29 mouse cellular contexts compared by ENCODE assay signal in genomic region chr15:25494687-25495299, GRCm38 (mm10).
DNase-seq lines count a peak whose midpoint lies in the region; ATAC-seq and TF ChIP-seq lines count a peak whose summit lies in the region.
"Had no signal": no experiment of that assay in that cellular context is flagged by ENCODE, and none has a peak within 500 bp of the region (broad histone marks: within the 10 kb centered on the region; RNA-seq: fewer than 3 reads in every experiment).

No protein-coding gene starts in this region.

- no peak overlapping the region for H3K27ac ChIP-seq in kidney, embryonic 15.5 days
- H3K27ac ChIP-seq in kidney, embryonic 16.5 days (ENCODE audit: low read length), result no peak overlapping the region
- peak overlapping the region; percentile 57; the same call in 1 of the 2 replicates for H3K27ac ChIP-seq in limb, embryonic 10.5 days
- no peak overlapping the region for H3K27ac ChIP-seq in layer of hippocampus, adult 2 months
- H3K27ac ChIP-seq: embryonic facial prominence, embryonic 15.5 days; forebrain, embryonic 10.5 days; hindbrain, embryonic 10.5 days; hindbrain, postnatal 0 days; limb, embryonic 13.5 days; liver, embryonic 12.5 days; neural tube, embryonic 15.5 days had no signal

- H3K9ac ChIP-seq in kidney, embryonic 15.5 days, result no peak overlapping the region
- no peak overlapping the region for H3K9ac ChIP-seq in kidney, embryonic 16.5 days (replicated peaks; ENCODE audit: low read length)
- H3K9ac ChIP-seq: embryonic facial prominence, embryonic 15.5 days; heart, embryonic 12.5 days; limb, embryonic 13.5 days; liver, embryonic 12.5 days; neural tube, embryonic 15.5 days had no signal

- no peak for TF ChIP-seq CTCF in layer of hippocampus, adult 2 months (conservative IDR thresholded peaks at IDR 0.05)

- H3K4me1 ChIP-seq in kidney, embryonic 15.5 days, result peaks cover 28% of the 10 kb centered on the region
- H3K4me1 ChIP-seq in kidney, embryonic 16.5 days (ENCODE audit: insufficient read depth, low read length), result peaks cover 18% of the 10 kb centered on the region
- H3K4me1 ChIP-seq in limb, embryonic 10.5 days, result peaks cover 46% of the 10 kb centered on the region
- H3K4me1 ChIP-seq: embryonic facial prominence, embryonic 15.5 days had no signal

- WGBS in kidney, embryonic 15.5 days, result 63% methylated on average over 8 of the region's 8 CpGs
- 61% methylated on average over 8 of the region's 8 CpGs for WGBS in kidney, embryonic 16.5 days
- 38% methylated on average over 8 of the region's 8 CpGs for WGBS in limb, embryonic 10.5 days

- DNase-seq in 3T3-L1 (ENCODE audit: low read depth, low spot score), result peak; percentile 91
- peak; percentile 74 for DNase-seq in embryo, embryonic 10 days (ENCODE audit: low spot score)
- no peak for DNase-seq in limb, embryonic 10.5 days (ENCODE audit: low spot score)
- no peak for DNase-seq in layer of hippocampus, adult 2 months (ENCODE audit: low spot score in 2 of 2)
- no peak for DNase-seq in right cerebral cortex, postnatal 14 days
- DNase-seq: B cell, adult 2 months; cerebellum, adult 18-20 months; cerebellum, postnatal 14 days; gastrocnemius, postnatal 14 days; heart, adult 11 months; heart, postnatal 10 days; kidney, postnatal 10 days; layer of hippocampus, postnatal 36 days; lung, adult 18-20 months; lung, postnatal 4 days had no signal

- no peak overlapping the region for H3K4me2 ChIP-seq in kidney, embryonic 15.5 days
- H3K4me2 ChIP-seq in kidney, embryonic 16.5 days (replicated peaks; ENCODE audit: low read depth, low read length), result no peak overlapping the region
- H3K4me2 ChIP-seq: embryonic facial prominence, embryonic 15.5 days; heart, embryonic 12.5 days; limb, embryonic 13.5 days; liver, embryonic 12.5 days; midbrain, embryonic 11.5 days; neural tube, embryonic 15.5 days had no signal

- no peaks in the 10 kb centered on the region for H3K27me3 ChIP-seq in kidney, embryonic 15.5 days
- no peaks in the 10 kb centered on the region for H3K27me3 ChIP-seq in kidney, embryonic 16.5 days (ENCODE audit: insufficient read depth, low read length)
- no peaks in the 10 kb centered on the region for H3K27me3 ChIP-seq in limb, embryonic 10.5 days (ENCODE audit: low read depth, poor library complexity, severe bottlenecking)
- H3K27me3 ChIP-seq: embryonic facial prominence, embryonic 15.5 days; limb, embryonic 13.5 days; liver, embryonic 12.5 days; neural tube, embryonic 15.5 days had no signal

- no peaks in the 10 kb centered on the region for H3K9me3 ChIP-seq in kidney, embryonic 15.5 days (replicated peaks)
- no peaks in the 10 kb centered on the region for H3K9me3 ChIP-seq in kidney, embryonic 16.5 days (ENCODE audit: low read length)
- no peaks in the 10 kb centered on the region for H3K9me3 ChIP-seq in limb, embryonic 10.5 days (replicated peaks)
- H3K9me3 ChIP-seq: embryonic facial prominence, embryonic 15.5 days; forebrain, embryonic 10.5 days; heart, embryonic 12.5 days; hindbrain, embryonic 10.5 days; limb, embryonic 13.5 days; liver, embryonic 12.5 days; neural tube, embryonic 15.5 days had no signal

- H3K36me3 ChIP-seq in kidney, embryonic 15.5 days, result no peaks in the 10 kb centered on the region
- H3K36me3 ChIP-seq in kidney, embryonic 16.5 days (ENCODE audit: insufficient read depth, low read length), result no peaks in the 10 kb centered on the region
- no peaks in the 10 kb centered on the region for H3K36me3 ChIP-seq in limb, embryonic 10.5 days
- H3K36me3 ChIP-seq: embryonic facial prominence, embryonic 15.5 days; forebrain, embryonic 10.5 days; heart, embryonic 12.5 days; hindbrain, embryonic 10.5 days; limb, embryonic 13.5 days; liver, embryonic 12.5 days; neural tube, embryonic 15.5 days had no signal

- peak; percentile 45; the same call in 1 of the 2 replicates for ATAC-seq in kidney, embryonic 15.5 days (replicated peaks; ENCODE audit: low FRiP score)
- no peak for ATAC-seq in kidney, embryonic 16.5 days (ENCODE audit: low FRiP score, low TSS enrichment)
- no peak for ATAC-seq in activated CD4-positive, CD25-positive, alpha-beta regulatory T cell, adult 4 months
- ATAC-seq: forebrain, embryonic 16.5 days; hindbrain, postnatal 0 days; intestine, embryonic 16.5 days; liver, embryonic 12.5 days had no signal

- H3K4me3 ChIP-seq in kidney, embryonic 15.5 days (replicated peaks), result no peak overlapping the region
- H3K4me3 ChIP-seq in kidney, embryonic 16.5 days (ENCODE audit: low read length), result no peak overlapping the region
- no peak overlapping the region for H3K4me3 ChIP-seq in limb, embryonic 10.5 days
- no peak overlapping the region for H3K4me3 ChIP-seq in layer of hippocampus, adult 2 months
- H3K4me3 ChIP-seq: embryonic facial prominence, embryonic 15.5 days; forebrain, embryonic 10.5 days; heart, embryonic 12.5 days; hindbrain, embryonic 10.5 days; limb, embryonic 13.5 days; liver, embryonic 12.5 days; neural tube, embryonic 15.5 days had no signal

Comparison
In these comparisons a context has a peak if more than half of its experiments do, and no peak if none do; other contexts are left out.
1. DNase-seq: peak in 3T3-L1 (single experiment) and embryo, embryonic 10 days (single experiment); none in limb, embryonic 10.5 days (single experiment), layer of hippocampus, adult 2 months (0 of 2) and right cerebral cortex, postnatal 14 days (single experiment).